Mouse (Mus musculus): ENCODE data around the gene Fam83f.

DNA sequence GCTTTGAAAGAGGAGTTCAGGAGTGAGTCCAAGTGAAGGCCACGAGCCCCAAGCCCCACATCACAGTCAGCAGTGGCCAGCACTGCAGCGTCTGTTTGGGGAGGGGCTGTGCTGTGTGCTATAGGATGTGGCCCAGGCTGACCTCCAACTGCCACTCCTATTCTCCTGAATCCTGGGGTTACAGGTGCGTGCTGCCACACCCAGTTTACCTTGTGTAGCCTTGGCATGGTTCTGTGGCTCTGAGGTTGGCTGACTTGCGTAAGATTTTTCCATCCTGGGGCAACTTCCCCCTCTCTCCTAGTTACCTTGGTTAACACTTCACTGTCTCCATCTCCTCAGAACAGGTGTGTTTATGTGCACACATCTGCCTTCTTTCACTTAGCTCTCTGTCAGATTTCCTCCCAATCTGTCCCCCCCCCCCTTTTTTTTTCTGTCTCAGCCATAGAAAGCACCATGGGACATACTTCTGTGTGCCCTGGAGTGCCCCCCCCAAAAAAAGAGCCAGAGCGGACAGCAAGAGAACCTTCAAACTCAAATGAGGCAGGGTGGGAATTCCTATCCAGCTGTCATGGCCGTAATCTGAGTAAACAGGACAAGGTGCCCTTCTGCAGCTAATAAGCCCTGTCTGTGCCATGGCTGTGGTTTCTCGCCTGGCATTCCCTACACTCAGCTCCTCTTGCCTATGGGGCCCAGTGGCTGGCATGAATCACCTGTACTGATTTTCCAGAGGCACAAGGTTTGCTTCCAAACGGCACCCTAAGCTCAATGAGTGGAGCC, 30.0 kb downstream of the Fam83f start:
- TF ChIP-seq CTCF (IDR thresholded peaks at IDR 0.05; ENCODE audit: control insufficient read depth, insufficient read depth, insufficient read length) (no peak), CEBPB (IDR thresholded peaks at IDR 0.05; ENCODE audit: low read depth) (no peak), USF1 (IDR thresholded peaks at IDR 0.05; ENCODE audit: low read depth) (no peak), MAX (IDR thresholded peaks at IDR 0.05) (no peak), MYOD1 (IDR thresholded peaks at IDR 0.05; ENCODE audit: control insufficient read depth, insufficient read length, low read depth) (no peak), MYOG (IDR thresholded peaks at IDR 0.05; ENCODE audit: control insufficient read depth, extremely low read depth, insufficient read length) (no peak)
